Mouse (Mus musculus): Measurements from ENCODE around the gene Col4a4. TPM values are rescaled to one million over a fixed set of nuclear protein-coding genes. Genes with fewer than 3 reads are reported as not detected.

Col4a4 gene
- polyA plus RNA-seq, 1 experiment from 2014 or later = 0.25 TPM

- ATAC-seq (ENCODE audit: low FRiP score) = no peak
- Histone ChIP-seq H3K4me2 (replicated peaks) (no peak overlapping the region), H3K4me1 (no peaks in the 10 kb centered on the region), H3K9me3 (replicated peaks) (no peaks in the 10 kb centered on the region), H3K4me3 (no peak overlapping the region), H3K36me3 (no peaks in the 10 kb centered on the region), H3K27ac (no peak overlapping the region), H3K9ac (no peak overlapping the region), H3K27me3 (no peaks in the 10 kb centered on the region)
- WGBS = 81% methylated on average over 3 of the region's 3 CpGs
Measured at GRCm38 (mm10) chr1:82575681-82576080, 11.0 kb downstream of the Col4a4 start.

- no peaks in the 10 kb centered on the region for H3K36me3 ChIP-seq
- no peak overlapping the region for H3K4me3 ChIP-seq
- no peaks in the 10 kb centered on the region for H3K4me1 ChIP-seq
- ATAC-seq (ENCODE audit: low FRiP score) = no peak
- no peaks in the 10 kb centered on the region for H3K9me3 ChIP-seq (replicated peaks)
- no peak overlapping the region for H3K9ac ChIP-seq
- 74% methylated on average over 1 of the region's 1 CpGs for WGBS
- no peak overlapping the region for H3K27ac ChIP-seq
- no peaks in the 10 kb centered on the region for H3K27me3 ChIP-seq
- no peak overlapping the region for H3K4me2 ChIP-seq (replicated peaks)
Measured at GRCm38 (mm10) chr1:82571758-82572157, 14.9 kb downstream of the Col4a4 start.

GRCm38 (mm10) chr1:82569405-82569804 lies 17.2 kb downstream of the Col4a4 start:
- Histone ChIP-seq H3K27ac (no peak overlapping the region), H3K4me3 (no peak overlapping the region), H3K4me2 (replicated peaks) (no peak overlapping the region), H3K9ac (no peak overlapping the region), H3K27me3 (no peaks in the 10 kb centered on the region), H3K36me3 (no peaks in the 10 kb centered on the region), H3K9me3 (replicated peaks) (no peaks in the 10 kb centered on the region), H3K4me1 (no peaks in the 10 kb centered on the region)
- ATAC-seq (ENCODE audit: low FRiP score) = no peak
- WGBS = 89% methylated on average over 4 of the region's 4 CpGs

- H3K9me3 ChIP-seq (replicated peaks) = no peaks in the 10 kb centered on the region
- no peaks in the 10 kb centered on the region for H3K36me3 ChIP-seq
- H3K27ac ChIP-seq = no peak overlapping the region
- H3K4me1 ChIP-seq = no peaks in the 10 kb centered on the region
- 74% methylated on average over 4 of the region's 4 CpGs for WGBS
- no peak overlapping the region for H3K4me3 ChIP-seq
- H3K27me3 ChIP-seq = no peaks in the 10 kb centered on the region
- ATAC-seq (ENCODE audit: low FRiP score) = no peak
- no peak overlapping the region for H3K9ac ChIP-seq
- no peak overlapping the region for H3K4me2 ChIP-seq (replicated peaks)
Measured at GRCm38 (mm10) chr1:82560223-82560622, 26.4 kb downstream of the Col4a4 start.

- WGBS = 81% methylated on average over 5 of the region's 5 CpGs
- no peaks in the 10 kb centered on the region for H3K9me3 ChIP-seq (replicated peaks)
Measured at GRCm38 (mm10) chr1:82554889-82555288, 31.8 kb downstream of the Col4a4 start.

GRCm38 (mm10) chr1:82554443-82554850 lies 32.2 kb downstream of the Col4a4 start:
- Histone ChIP-seq H3K4me2 (replicated peaks) (no peak overlapping the region), H3K27me3 (no peaks in the 10 kb centered on the region), H3K36me3 (no peaks in the 10 kb centered on the region), H3K9ac (no peak overlapping the region), H3K4me3 (no peak overlapping the region), H3K4me1 (no peaks in the 10 kb centered on the region), H3K27ac (no peak overlapping the region), H3K9me3 (replicated peaks) (no peaks in the 10 kb centered on the region)
- ATAC-seq (ENCODE audit: low FRiP score) = peak; percentile 80; the same call in 1 of the 2 replicates
- WGBS = 42% methylated on average over 6 of the region's 6 CpGs

More at GRCm38 (mm10) chr1:82554889-82555288, 31.8 kb downstream of the Col4a4 start:
- H3K36me3 ChIP-seq = no peaks in the 10 kb centered on the region
- no peak overlapping the region for H3K27ac ChIP-seq
- no peaks in the 10 kb centered on the region for H3K4me1 ChIP-seq
- H3K9ac ChIP-seq = no peak overlapping the region
- H3K27me3 ChIP-seq = no peaks in the 10 kb centered on the region
- peak; percentile 40; the same call in 1 of the 2 replicates for ATAC-seq (ENCODE audit: low FRiP score)
- H3K4me3 ChIP-seq = no peak overlapping the region
- H3K4me2 ChIP-seq (replicated peaks) = no peak overlapping the region

- Histone ChIP-seq H3K4me1 (peaks cover 3% of the 10 kb centered on the region; the same call in 1 of the 2 replicates), H3K4me3 (no peak overlapping the region), H3K36me3 (no peaks in the 10 kb centered on the region), H3K4me2 (replicated peaks) (no peak overlapping the region), H3K27me3 (no peaks in the 10 kb centered on the region), H3K27ac (no peak overlapping the region), H3K9ac (no peak overlapping the region), H3K9me3 (replicated peaks) (no peaks in the 10 kb centered on the region)
- ATAC-seq (ENCODE audit: low FRiP score) = no peak
- 79% methylated on average over 8 of the region's 8 CpGs for WGBS
Measured at GRCm38 (mm10) chr1:82545199-82545960, 41.3 kb downstream of the Col4a4 start.

- H3K27ac ChIP-seq = no peak overlapping the region
- H3K4me2 ChIP-seq (replicated peaks) = no peak overlapping the region
- H3K27me3 ChIP-seq = no peaks in the 10 kb centered on the region
- 69% methylated on average over 6 of the region's 6 CpGs for WGBS
- no peak overlapping the region for H3K9ac ChIP-seq
- H3K4me1 ChIP-seq = peaks cover 3% of the 10 kb centered on the region; the same call in 1 of the 2 replicates
- no peak overlapping the region for H3K4me3 ChIP-seq
- H3K9me3 ChIP-seq (replicated peaks) = no peaks in the 10 kb centered on the region
- H3K36me3 ChIP-seq = no peaks in the 10 kb centered on the region
- ATAC-seq (ENCODE audit: low FRiP score) = no peak
Measured at GRCm38 (mm10) chr1:82544419-82545185, 42.0 kb downstream of the Col4a4 start.

GRCm38 (mm10) chr1:82543934-82544333 lies 42.7 kb downstream of the Col4a4 start:
- peaks cover 3% of the 10 kb centered on the region; the same call in 1 of the 2 replicates for H3K4me1 ChIP-seq
- 86% methylated on average over 2 of the region's 2 CpGs for WGBS
- no peak overlapping the region for H3K4me3 ChIP-seq
- ATAC-seq (ENCODE audit: low FRiP score) = no peak
- no peak overlapping the region for H3K27ac ChIP-seq
- H3K27me3 ChIP-seq = no peaks in the 10 kb centered on the region
- H3K9me3 ChIP-seq (replicated peaks) = no peaks in the 10 kb centered on the region
- no peaks in the 10 kb centered on the region for H3K36me3 ChIP-seq
- no peak overlapping the region for H3K4me2 ChIP-seq (replicated peaks)
- H3K9ac ChIP-seq = no peak overlapping the region

GRCm38 (mm10) chr1:82540056-82540455 lies 46.6 kb downstream of the Col4a4 start:
- H3K9me3 ChIP-seq (replicated peaks) = no peaks in the 10 kb centered on the region
- peaks cover 16% of the 10 kb centered on the region; the same call in 1 of the 2 replicates for H3K4me1 ChIP-seq
- H3K27ac ChIP-seq = no peak overlapping the region
- H3K9ac ChIP-seq = no peak overlapping the region
- no peaks in the 10 kb centered on the region for H3K36me3 ChIP-seq
- ATAC-seq (ENCODE audit: low FRiP score) = no peak
- no peak overlapping the region for H3K4me3 ChIP-seq
- WGBS = 83% methylated on average over 5 of the region's 5 CpGs
- no peak overlapping the region for H3K4me2 ChIP-seq (replicated peaks)
- no peaks in the 10 kb centered on the region for H3K27me3 ChIP-seq

- no peak for ATAC-seq (ENCODE audit: low FRiP score)
Measured at GRCm38 (mm10) chr1:82537848-82538247, 48.8 kb downstream of the Col4a4 start.

GRCm38 (mm10) chr1:82536515-82537174 lies 50.0 kb downstream of the Col4a4 start:
- Histone ChIP-seq H3K4me1 (peaks cover 13% of the 10 kb centered on the region; the same call in 1 of the 2 replicates), H3K4me2 (replicated peaks) (0 out of 2 replicates have a peak overlapping the region, but pooled peaks have one; percentile 0), H3K27me3 (no peaks in the 10 kb centered on the region), H3K27ac (peak overlapping the region; percentile 48), H3K9ac (no peak overlapping the region), H3K9me3 (replicated peaks) (no peaks in the 10 kb centered on the region), H3K36me3 (no peaks in the 10 kb centered on the region), H3K4me3 (no peak overlapping the region)
- 42% methylated on average over 6 of the region's 6 CpGs for WGBS
- peak; percentile 81 for ATAC-seq (ENCODE audit: low FRiP score)

More at GRCm38 (mm10) chr1:82537848-82538247, 48.8 kb downstream of the Col4a4 start:
- Histone ChIP-seq H3K9me3 (replicated peaks) (no peaks in the 10 kb centered on the region), H3K9ac (no peak overlapping the region), H3K27ac (no peak overlapping the region), H3K36me3 (no peaks in the 10 kb centered on the region), H3K27me3 (no peaks in the 10 kb centered on the region), H3K4me3 (no peak overlapping the region), H3K4me2 (replicated peaks) (no peak overlapping the region), H3K4me1 (peaks cover 13% of the 10 kb centered on the region; the same call in 1 of the 2 replicates)
- WGBS = 47% methylated on average over 3 of the region's 3 CpGs

Data from hindbrain, embryonic 12.5 days (tissue).